Mouse (Mus musculus): Measurements from ENCODE around the gene Trp53bp2.

The Trp53bp2 gene

DNA sequence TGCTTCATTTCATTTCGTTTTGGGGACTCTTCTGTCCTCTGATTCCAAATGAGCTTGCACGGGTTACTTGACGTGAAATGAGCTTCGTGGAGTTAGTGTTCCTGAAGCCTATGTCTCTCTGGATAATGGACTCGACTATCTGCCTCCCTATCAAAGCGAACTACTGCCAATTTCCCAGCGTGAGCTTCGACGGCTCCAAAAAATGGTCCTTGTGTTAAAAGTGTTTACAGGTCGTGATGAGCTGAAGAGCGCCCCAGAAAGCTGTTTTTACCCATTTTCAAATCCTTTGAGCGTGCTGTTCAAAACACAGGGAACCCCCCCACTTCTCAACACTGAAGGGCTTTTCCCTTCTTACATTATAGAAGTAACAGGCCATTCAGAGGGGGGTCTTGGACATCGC, 729 bp upstream of the Trp53bp2 start:
- peak; percentile 65 for DNase-seq (ENCODE audit: low read depth, low spot score)

GRCm38 (mm10) chr1:182409401-182410173, 615 bp downstream of the Trp53bp2 start:
- peak; percentile 35 for DNase-seq (ENCODE audit: low read depth, low spot score)

DNA sequence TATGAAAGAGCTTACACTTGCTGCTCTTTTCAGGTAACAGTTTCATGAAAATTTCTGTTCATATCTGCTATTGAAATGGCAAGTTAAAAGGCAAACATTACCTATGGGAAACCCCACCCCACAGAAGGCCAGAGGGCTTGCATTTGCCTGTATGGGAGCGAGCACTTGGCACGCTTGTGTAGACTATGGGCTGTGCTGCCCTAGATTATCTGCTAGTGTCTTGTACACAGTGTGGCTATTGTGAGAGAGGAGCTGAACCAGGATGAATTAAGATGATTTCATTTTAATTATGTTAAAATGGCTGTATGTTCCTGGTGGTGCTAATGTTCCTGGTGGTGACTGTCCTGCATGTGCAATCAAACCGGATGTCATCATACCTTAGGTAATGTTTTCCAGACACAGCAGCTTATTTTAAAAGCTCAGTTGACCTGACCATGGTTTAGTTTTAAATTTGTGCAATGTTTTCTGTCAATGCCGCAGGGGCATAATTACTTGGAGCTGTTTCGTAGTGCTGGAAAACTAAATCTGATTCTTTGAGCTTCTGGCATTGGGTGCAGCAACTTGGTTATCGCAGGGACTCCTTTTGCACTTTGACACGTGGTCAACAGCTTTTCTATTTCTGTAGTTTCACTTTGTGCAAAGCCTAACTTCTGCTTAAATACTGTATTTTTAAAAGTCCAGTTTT, 3.8 kb downstream of the Trp53bp2 start:
- no peak for DNase-seq (ENCODE audit: low read depth, low spot score)

DNA sequence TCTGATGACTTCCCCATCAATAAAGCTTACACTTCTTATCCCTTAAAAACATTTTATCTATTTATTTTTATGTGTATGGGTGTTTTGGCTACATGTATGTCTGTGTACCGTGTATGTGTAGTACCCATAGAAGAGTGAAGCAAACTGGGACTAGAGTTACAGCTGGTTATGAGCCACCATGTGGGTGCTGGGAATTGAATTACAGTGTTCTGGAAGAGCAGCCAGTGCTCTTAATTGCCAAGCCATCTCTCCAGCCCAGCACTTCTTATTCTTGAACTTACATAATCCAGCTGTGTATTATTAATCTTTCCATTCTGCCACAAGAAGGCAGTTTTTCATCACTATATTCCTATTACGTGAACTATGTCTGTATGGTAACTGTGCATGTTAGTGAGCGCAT, 10.5 kb downstream of the Trp53bp2 start:
- no peak for DNase-seq (ENCODE audit: low read depth, low spot score)

GRCm38 (mm10) chr1:182424274-182424673, 15.3 kb downstream of the Trp53bp2 start:
- DNase-seq (ENCODE audit: low read depth, low spot score), result peak; percentile 28

DNA sequence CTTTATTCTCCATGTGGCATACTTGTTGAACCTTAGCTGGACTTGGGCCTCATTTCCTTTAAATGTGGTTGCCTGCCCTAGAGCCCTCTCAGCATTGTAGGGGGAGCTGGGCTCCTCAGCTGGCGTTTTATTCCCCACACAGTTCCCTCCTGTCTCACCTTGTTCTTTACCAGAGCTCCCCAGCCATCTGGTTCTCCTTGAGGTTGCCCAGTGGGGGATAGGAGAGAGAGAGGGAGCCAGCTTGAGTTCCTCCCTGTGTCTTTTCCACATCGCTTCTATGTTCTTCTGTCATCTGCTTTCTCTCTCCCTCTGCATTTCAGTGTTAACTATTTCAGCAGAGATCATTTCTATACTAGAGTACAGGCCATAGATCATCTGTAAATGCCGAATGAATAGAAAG, 16.2 kb downstream of the Trp53bp2 start:
- peak; percentile 63 for DNase-seq (ENCODE audit: low read depth, low spot score)

DNA sequence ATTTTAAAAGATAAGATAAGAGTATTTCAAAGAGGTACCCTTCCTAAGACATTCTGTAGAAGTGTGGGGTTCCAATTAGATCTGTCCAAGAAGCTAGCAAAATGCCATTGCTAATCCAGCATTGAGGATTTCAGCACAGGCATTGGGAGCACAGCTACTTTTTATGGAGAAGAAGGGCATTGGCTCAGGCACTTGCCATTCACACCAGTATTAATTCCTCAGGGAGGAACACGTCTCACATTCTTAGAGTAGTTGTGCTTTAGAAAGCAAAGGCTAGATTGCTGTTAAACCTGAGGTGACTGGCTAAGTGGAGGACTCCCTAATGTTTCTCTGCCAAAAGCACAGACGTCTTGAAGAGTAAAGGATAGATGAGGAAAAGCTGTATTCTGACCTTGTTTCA, 17.5 kb downstream of the Trp53bp2 start:
- no peak for DNase-seq (ENCODE audit: low read depth, low spot score)

DNA sequence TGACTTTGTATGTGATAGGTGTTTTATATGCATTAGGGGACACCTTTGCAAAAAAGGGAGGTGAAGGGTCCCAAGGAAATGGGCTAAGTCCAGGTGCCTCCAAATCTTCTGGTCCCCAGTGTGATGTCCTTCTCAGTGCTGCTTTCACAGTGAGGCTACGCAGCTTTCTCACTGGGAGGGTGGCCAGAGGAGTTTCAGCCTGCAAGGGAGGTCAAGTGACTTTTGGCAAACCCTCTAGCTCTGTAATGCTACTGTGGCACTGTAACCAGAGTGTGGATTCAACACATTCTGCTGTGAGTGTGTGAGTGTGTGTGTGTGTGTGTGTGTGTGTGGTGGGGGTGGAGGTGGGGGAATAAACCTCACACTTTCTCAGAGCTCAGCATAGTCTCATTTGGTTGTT, 18.5 kb downstream of the Trp53bp2 start:
- peak; percentile 35 for DNase-seq (ENCODE audit: low read depth, low spot score)

DNA sequence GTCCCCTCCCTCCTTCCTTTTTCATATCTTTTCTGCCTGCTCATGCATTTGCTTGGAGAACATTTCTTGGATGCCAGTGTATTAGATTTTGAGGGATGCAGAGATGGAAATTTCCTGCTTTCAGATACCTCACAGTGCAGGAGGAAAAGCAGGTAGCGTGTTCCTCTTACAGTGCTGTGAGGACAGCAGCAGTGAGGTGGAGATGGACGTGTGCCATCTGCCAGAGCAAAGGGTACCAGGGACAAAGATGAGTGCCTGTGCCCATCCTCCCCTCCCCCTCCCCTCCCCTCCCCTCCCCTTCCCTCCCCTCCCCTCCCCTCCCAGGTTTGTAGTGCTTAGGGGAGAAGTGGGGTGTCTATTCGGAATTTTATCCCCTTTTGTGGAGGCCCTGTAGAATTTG, 20.9 kb downstream of the Trp53bp2 start:
- DNase-seq (ENCODE audit: low read depth, low spot score), result no peak

GRCm38 (mm10) chr1:182430676-182431075, 21.7 kb downstream of the Trp53bp2 start:
- no peak for DNase-seq (ENCODE audit: low read depth, low spot score)

GRCm38 (mm10) chr1:182432059-182432458, 23.1 kb downstream of the Trp53bp2 start:
- DNase-seq (ENCODE audit: low read depth, low spot score), result no peak

DNA sequence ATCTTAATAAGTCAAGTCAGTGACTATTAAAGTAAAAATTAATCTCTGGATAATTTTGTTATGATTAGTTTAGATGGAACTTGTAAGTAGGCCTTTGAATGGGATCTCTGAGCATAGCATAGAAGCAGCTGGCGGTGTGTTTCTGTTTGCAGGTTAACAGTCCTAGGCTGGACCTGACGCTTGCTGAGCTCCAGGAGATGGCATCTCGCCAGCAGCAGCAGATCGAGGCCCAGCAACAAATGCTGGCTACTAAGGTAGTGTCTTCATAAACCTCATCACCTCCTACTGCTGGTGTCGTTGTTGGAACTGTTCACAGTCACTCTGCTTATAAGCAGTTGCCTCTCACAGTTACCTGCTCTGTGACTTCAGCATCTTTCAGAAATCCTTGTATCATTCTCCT, 27.8 kb downstream of the Trp53bp2 start:
- no peak for DNase-seq (ENCODE audit: low read depth, low spot score)

GRCm38 (mm10) chr1:182439546-182440222, 30.7 kb downstream of the Trp53bp2 start:
- no peak for DNase-seq (ENCODE audit: low read depth, low spot score)

GRCm38 (mm10) chr1:182441791-182442473, 33.0 kb downstream of the Trp53bp2 start:
- DNase-seq (ENCODE audit: low read depth, low spot score), result peak; percentile 41

GRCm38 (mm10) chr1:182444116-182444515, 35.1 kb downstream of the Trp53bp2 start:
- DNase-seq (ENCODE audit: low read depth, low spot score), result no peak

- no peak for DNase-seq (ENCODE audit: low read depth, low spot score)
Measured at GRCm38 (mm10) chr1:182448276-182449035, 39.5 kb downstream of the Trp53bp2 start.

DNA sequence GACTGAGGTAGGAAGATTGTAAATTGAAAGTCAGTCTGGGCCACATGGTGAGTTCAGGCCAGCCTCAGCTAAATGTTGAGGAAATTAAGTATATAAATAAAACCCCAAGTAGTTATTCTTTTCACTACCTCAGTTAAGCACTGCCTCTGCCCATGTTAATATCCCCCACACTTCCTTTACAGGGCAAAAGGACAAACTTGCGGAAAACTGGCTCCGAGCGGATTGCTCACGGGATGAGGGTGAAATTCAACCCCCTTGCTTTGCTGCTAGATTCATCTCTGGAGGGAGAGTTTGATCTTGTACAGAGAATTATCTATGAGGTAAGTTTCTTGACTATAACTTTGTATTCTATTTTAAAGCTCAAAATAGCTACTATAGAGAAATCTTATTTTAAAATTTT, 43.5 kb downstream of the Trp53bp2 start:
- DNase-seq (ENCODE audit: low read depth, low spot score), result no peak

DNA sequence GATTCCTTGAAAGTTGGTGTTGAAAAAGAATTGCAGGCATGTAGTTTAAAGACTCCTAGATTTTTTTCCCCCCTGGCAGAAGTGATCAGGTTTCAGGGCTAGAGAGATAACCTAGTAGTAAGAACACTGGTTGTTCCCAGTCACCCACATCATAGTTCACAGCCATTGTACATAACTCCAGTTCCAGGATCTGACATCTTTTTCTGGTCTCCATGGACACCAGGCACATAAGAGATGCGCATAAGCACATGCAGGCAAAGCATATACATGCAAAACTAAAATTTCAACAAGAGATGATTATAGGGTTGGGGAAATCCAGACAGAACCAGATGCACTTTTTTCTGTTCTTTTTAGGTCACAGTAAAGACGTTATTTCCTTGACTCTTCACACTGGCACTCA, 46.1 kb downstream of the Trp53bp2 start:
- DNase-seq (ENCODE audit: low read depth, low spot score), result peak; percentile 41

- peak; percentile 77 for DNase-seq (ENCODE audit: low read depth, low spot score)
Measured at GRCm38 (mm10) chr1:182458556-182458955, 49.6 kb downstream of the Trp53bp2 start.

- no peak for DNase-seq (ENCODE audit: low read depth, low spot score)
Measured at GRCm38 (mm10) chr1:182459436-182459835, 50.5 kb downstream of the Trp53bp2 start.
